Mouse (Mus musculus) forelimb bud, embryonic 11.5 days (tissue): ENCODE results near the gene Polr3a.
"Not testable (repeated sequence)": the region's sequence is repeated elsewhere in the genome, so short reads cannot be mapped to it uniquely, and the experiment has no call there.

ENCODE experiments used
- DNase-seq: peaks from one replicate; pipeline ENCODE4 v3.0.0-alpha.2; 2012; ENCODE audit warnings: low read depth, low spot score

The Polr3a gene

GRCm38 (mm10) chr14:24491266-24491981 is 4.6 kb upstream of the Polr3a start:
- no peak for DNase-seq

DNA sequence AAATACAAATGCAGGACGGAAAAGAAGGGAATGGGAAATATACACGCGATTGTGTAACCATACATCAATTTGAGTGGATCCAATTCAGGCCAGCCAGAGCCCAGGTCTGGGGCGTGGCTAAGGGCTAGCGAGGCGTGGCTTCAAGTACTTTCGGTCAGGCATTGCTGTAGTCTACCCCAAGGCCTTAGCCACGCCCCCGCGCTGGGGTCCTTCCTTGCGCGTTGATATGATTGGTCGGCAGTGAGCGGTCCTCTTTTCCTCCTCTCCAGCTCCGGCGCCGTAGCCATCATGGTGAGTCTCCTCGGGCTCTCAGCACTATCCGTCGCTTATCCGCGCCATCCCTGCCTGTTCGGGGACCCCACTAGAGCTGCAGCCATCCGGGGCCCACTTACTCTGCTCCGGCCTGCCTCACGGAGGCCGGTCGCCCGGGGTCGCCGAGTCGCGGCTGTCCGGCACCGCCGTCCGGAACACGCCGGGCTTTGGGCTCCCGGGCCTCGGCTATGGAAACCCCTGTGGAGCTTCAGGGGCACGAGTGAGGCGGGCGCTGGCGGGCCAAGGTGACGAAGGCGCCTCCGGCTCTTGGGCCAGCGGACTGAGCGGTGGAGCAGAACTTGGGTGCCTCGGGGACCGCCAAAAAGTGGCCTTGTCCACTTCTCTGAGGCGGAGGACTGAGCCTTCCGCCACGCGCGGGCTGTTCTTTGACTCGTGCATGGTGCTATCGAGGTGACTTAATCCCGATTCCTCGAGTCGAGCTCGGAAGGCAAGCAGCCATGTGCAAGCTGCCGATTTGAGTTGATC is 3.8 kb upstream of the Polr3a start:
- DNase-seq = peak; percentile 97

- not testable (repeated sequence) for DNase-seq
Observed at GRCm38 (mm10) chr14:24489772-24490171, 2.9 kb upstream of the Polr3a start.

DNA sequence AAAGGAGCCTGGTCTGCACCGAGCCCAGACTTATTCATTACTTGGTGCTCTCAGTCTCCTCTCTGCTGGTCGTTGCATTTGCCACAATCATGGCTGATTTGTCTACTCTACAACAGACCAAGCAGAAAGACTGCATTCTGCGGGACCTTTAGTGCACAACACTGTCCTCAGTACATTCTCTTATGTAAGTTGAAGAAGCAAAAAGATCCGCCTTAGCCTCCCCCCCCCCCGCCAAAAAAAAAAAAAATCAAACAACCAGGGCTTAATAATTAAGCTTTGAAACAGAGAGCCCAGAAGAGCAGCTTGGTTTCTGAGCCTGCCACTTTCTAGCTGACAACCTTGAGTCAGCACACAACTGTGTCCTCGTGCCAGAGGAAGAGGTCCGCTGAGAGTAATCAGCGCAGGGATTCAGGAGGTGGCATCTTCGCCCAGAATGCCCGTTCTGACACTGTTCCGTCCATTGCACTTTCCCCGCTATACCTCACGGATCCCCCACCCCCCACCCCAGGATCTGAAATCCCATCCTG is 554 bp downstream of the Polr3a start:
- DNase-seq = no peak

- no peak for DNase-seq
Observed at GRCm38 (mm10) chr14:24468806-24469205, 18.1 kb downstream of the Polr3a start.

- DNase-seq = no peak
Observed at GRCm38 (mm10) chr14:24458191-24458590, 28.7 kb downstream of the Polr3a start.

DNA sequence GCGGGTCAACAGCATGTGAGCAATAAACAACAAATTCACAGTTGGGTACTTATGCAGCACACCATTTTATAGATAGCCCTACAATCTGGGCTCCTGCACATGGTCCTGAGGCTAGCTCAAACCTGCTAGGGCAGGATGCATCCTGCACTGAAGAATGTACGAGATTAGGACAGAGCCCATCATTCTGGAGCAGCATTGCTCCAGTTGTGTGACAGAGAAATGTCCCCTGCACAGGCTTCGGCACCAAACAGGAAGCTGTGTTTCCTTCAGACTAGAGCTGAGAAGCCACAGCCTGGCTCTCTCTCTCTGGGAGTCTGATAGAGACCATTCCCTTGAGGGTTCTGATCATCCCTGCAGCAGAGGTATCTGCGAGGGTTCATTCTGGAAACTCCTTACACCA is 43.3 kb downstream of the Polr3a start:
- not testable (repeated sequence) for DNase-seq
